Mouse (Mus musculus) CH12.LX (cell line): ENCODE measurements around the gene Camkk2. TPM values are rescaled to one million over a fixed set of nuclear protein-coding genes. Genes with fewer than 3 reads are reported as not detected.

Experiments used
- DNase-seq: peaks from one replicate; pipeline ENCODE4 v3.0.0-alpha.2; 2013; ENCODE audit errors: extremely low read depth
- H3K27ac ChIP-seq: 2 replicates; pipeline ENCODE4 v1.5.1; 2012; ENCODE audit warnings: low read depth, mild to moderate bottlenecking, control low read depth, moderate library complexity; ENCODE audit not compliant: insufficient read depth
- H3K27me3 ChIP-seq: replicated peaks from 2 replicates; pipeline ENCODE3; 2012; ENCODE audit warnings: inconsistent platforms
- H3K36me3 ChIP-seq, 2 experiments: replicated peaks in 1 of 2; 2 replicates each; pipeline versions ENCODE3 to v1.6.1; 2012; ENCODE audit warnings: inconsistent platforms in 1 of 2, low read length in 1 of 2, mild to moderate bottlenecking in 1 of 2, mixed read lengths in 1 of 2, moderate library complexity in 1 of 2; ENCODE audit not compliant: control insufficient read depth in 1 of 2, insufficient read depth in 1 of 2
- H3K4me1 ChIP-seq, 2 experiments: 2 replicates each; pipeline ENCODE4 v1.6.1; 2012; ENCODE audit warnings: inconsistent platforms in 1 of 2, moderate library complexity in 1 of 2; ENCODE audit not compliant: insufficient read depth in 2 of 2, control insufficient read depth in 1 of 2
- H3K4me2 ChIP-seq: 2 replicates; pipeline ENCODE4 v1.6.1; 2012; ENCODE audit warnings: low read depth, mild to moderate bottlenecking, control low read depth; ENCODE audit not compliant: poor library complexity, insufficient read depth, severe bottlenecking
- H3K4me3 ChIP-seq, 3 experiments: fragments of 150-350 bp in 1 of 3; sonication (generic) in 1 of 3; replicated peaks in 1 of 3; 2 replicates each; pipeline versions ENCODE3 to v1.5.1; 2011 to 2012; ENCODE audit warnings: low read depth in 2 of 3, low read length in 2 of 3, mild to moderate bottlenecking in 2 of 3, moderate library complexity in 2 of 3, control low read depth in 1 of 3, improper control_type of control experiment in 1 of 3, inconsistent platforms in 1 of 3, mixed read lengths in 1 of 3; ENCODE audit not compliant: poor library complexity in 1 of 3
- H3K79me2 ChIP-seq: replicated peaks from 2 replicates; pipeline ENCODE4 v1.6.1; 2012; ENCODE audit warnings: mild to moderate bottlenecking, moderate library complexity; ENCODE audit not compliant: control insufficient read depth, poor library complexity, insufficient read depth, severe bottlenecking; ENCODE audit errors: extremely low read depth
- H3K9ac ChIP-seq: 2 replicates; pipeline ENCODE4 v1.6.1; 2012; ENCODE audit warnings: low read depth, mild to moderate bottlenecking, control low read depth, moderate library complexity; ENCODE audit not compliant: insufficient read depth
- H3K9me3 ChIP-seq: replicated peaks from 2 replicates; pipeline ENCODE3; 2012; ENCODE audit warnings: low read length, inconsistent platforms, mixed read lengths
- BHLHE40 ChIP-seq: IDR thresholded peaks from 2 replicates; pipeline ENCODE4 v1.6.1; 2011; ENCODE audit warnings: mild to moderate bottlenecking, low read depth, low read length, improper control_type of control experiment
- CHD1 ChIP-seq: IDR thresholded peaks from 2 replicates; pipeline ENCODE4 v1.6.1; 2012; ENCODE audit warnings: low read depth, low read length, improper control_type of control experiment, inconsistent platforms
- CTCF ChIP-seq, 2 experiments: IDR thresholded peaks in 1 of 2; conservative IDR thresholded peaks in 1 of 2; 2 replicates each; pipeline ENCODE4 v1.5.1; 2011 to 2012; ENCODE audit warnings: low read depth in 2 of 2, low read length in 2 of 2, improper control_type of control experiment in 1 of 2, inconsistent platforms in 1 of 2, mild to moderate bottlenecking in 1 of 2, moderate library complexity in 1 of 2
- ELF1 ChIP-seq: IDR thresholded peaks from 2 replicates; pipeline ENCODE4 v1.6.1; 2014; ENCODE audit warnings: low read depth, mild to moderate bottlenecking, inconsistent platforms, low read length, improper control_type of control experiment
- GABPA ChIP-seq: IDR thresholded peaks from 2 replicates; pipeline ENCODE4 v1.6.1; 2012; ENCODE audit warnings: low read depth, low read length, improper control_type of control experiment, inconsistent platforms; ENCODE audit not compliant: insufficient replicate concordance
- JUN ChIP-seq: IDR thresholded peaks from 2 replicates; pipeline ENCODE4 v1.6.1; 2011; ENCODE audit warnings: low read depth, mild to moderate bottlenecking, low read length, improper control_type of control experiment, moderate library complexity; ENCODE audit not compliant: insufficient read depth
- JUND ChIP-seq: conservative IDR thresholded peaks from 2 replicates; pipeline ENCODE4 v1.6.1; 2011; ENCODE audit warnings: low read depth, low read length, improper control_type of control experiment
- MAX ChIP-seq: IDR thresholded peaks from 2 replicates; pipeline ENCODE4 v1.6.1; 2011; ENCODE audit warnings: low read length, improper control_type of control experiment
- MAZ ChIP-seq: IDR thresholded peaks from 2 replicates; pipeline ENCODE4 v1.6.1; 2012; ENCODE audit warnings: low read depth, mild to moderate bottlenecking, inconsistent platforms, low read length, improper control_type of control experiment, moderate library complexity
- MEF2A ChIP-seq: IDR thresholded peaks from 2 replicates; pipeline ENCODE4 v1.6.1; 2014; ENCODE audit warnings: low read depth, mild to moderate bottlenecking, inconsistent platforms, low read length, improper control_type of control experiment, borderline replicate concordance
- MYC ChIP-seq: IDR thresholded peaks from 2 replicates; pipeline ENCODE4 v1.6.1; 2011; ENCODE audit warnings: low read depth, mild to moderate bottlenecking, improper control_type of control experiment, low read length
- NELFE ChIP-seq: IDR thresholded peaks from 2 replicates; pipeline ENCODE4 v1.6.1; 2011; ENCODE audit warnings: low read depth, low read length, improper control_type of control experiment
- POLR2A ChIP-seq: IDR thresholded peaks from 2 replicates; pipeline ENCODE4 v1.6.1; 2011; ENCODE audit warnings: low read depth, mild to moderate bottlenecking, improper control_type of control experiment, low read length
- RCOR1 ChIP-seq: conservative IDR thresholded peaks from 2 replicates; pipeline ENCODE4 v1.6.1; 2012; ENCODE audit warnings: low read depth, mild to moderate bottlenecking, inconsistent platforms, low read length, improper control_type of control experiment
- SIN3A ChIP-seq: IDR thresholded peaks from 2 replicates; pipeline ENCODE4 v1.6.1; 2012; ENCODE audit warnings: low read length, improper control_type of control experiment, inconsistent platforms
- TCF12 ChIP-seq: IDR thresholded peaks from 2 replicates; pipeline ENCODE4 v1.6.1; 2014; ENCODE audit warnings: low read depth, mild to moderate bottlenecking, inconsistent platforms, low read length, improper control_type of control experiment
- USF1 ChIP-seq: IDR thresholded peaks from 2 replicates; pipeline ENCODE4 v1.6.1; 2014; ENCODE audit warnings: low read depth, mild to moderate bottlenecking, inconsistent platforms, low read length, improper control_type of control experiment
- ZC3H11A ChIP-seq: IDR thresholded peaks from 2 replicates; pipeline ENCODE4 v1.6.1; 2012; ENCODE audit warnings: low read depth, mild to moderate bottlenecking, inconsistent platforms, low read length, improper control_type of control experiment
- ZKSCAN1 ChIP-seq: IDR thresholded peaks from 2 replicates; pipeline ENCODE4 v1.6.1; 2012; ENCODE audit warnings: low read depth, inconsistent platforms, low read length, improper control_type of control experiment, borderline replicate concordance
- dilution Hi-C: fragments of 300-500 bp; cut with MboI; formaldehyde crosslinking; loops from 2 replicates; pipeline ENCODE4 v1.14.3; 2020; ENCODE audit warnings: low sequenced_read_pairs; ENCODE audit not compliant: extremely low pct_unique_long_range_greater_than_20kb, extremely low pct_ligation_motif_present
- in situ Hi-C: fragments of 300-500 bp; cut with MboI; formaldehyde crosslinking; loops from 3 replicates; pipeline ENCODE4 v1.14.3; 2019; ENCODE audit warnings: low sequenced_read_pairs, low pct_ligation_motif_present, low pct_unique_long_range_greater_than_20kb, mixed read lengths
- polyA plus RNA-seq: library from polyadenylated mRNA; unstranded; fragments of >175 nt; gene quantifications from 2 replicates; pipeline ENCODE4 v1.2.1, GENCODE M21; 2012; ENCODE audit warnings: low read depth; ENCODE audit not compliant: insufficient read length
- total RNA-seq, 2 experiments: library from RNA; depleted of rRNA; stranded (reverse); fragments of 300-350 nt in 1 of 2; fragments of >200 nt in 1 of 2; gene quantifications; 2 replicates each; pipeline ENCODE4 v1.2.3; 2012 to 2014

Gene Camkk2
- total and polyA plus RNA-seq, 3 experiments: 8.6 to 12.7 (median 12.3) TPM

GRCm38 (mm10) chr5:122747950-122748349, 31.3 kb downstream of the Camkk2 start:
- Histone ChIP-seq H3K9ac (no peak overlapping the region), H3K4me2 (no peak overlapping the region)
- TF ChIP-seq SIN3A: no peak
- no peak for TF ChIP-seq MEF2A
- TF ChIP-seq MAZ: no peak
- TF ChIP-seq POLR2A: no peak
- no peak for TF ChIP-seq ZC3H11A
- no peak for TF ChIP-seq CHD1
- TF ChIP-seq JUND: no peak
- TF ChIP-seq CTCF (conservative IDR thresholded peaks at IDR 0.05 in 1 of 2, IDR thresholded peaks at IDR 0.05 in 1 of 2; ENCODE audit: low read depth in 2 of 2, low read length in 2 of 2): no peak
- TF ChIP-seq TCF12: no peak
- no peak for TF ChIP-seq MAX
- TF ChIP-seq BHLHE40: no peak
- no peak for TF ChIP-seq USF1
- TF ChIP-seq ELF1: no peak
- TF ChIP-seq JUN: no peak
- TF ChIP-seq RCOR1: no peak
- TF ChIP-seq ZKSCAN1: no peak
- TF ChIP-seq MYC: no peak
- TF ChIP-seq GABPA: no peak
- TF ChIP-seq, all 38 proteins: peak for 0
- Histone ChIP-seq H3K4me1 (peaks cover 2 to 9% of the 10 kb centered on the region in 2 experiments; a peak in 1 of 4 replicates), H3K9me3 (no peaks in the 10 kb centered on the region), H3K27me3 (no peaks in the 10 kb centered on the region), H3K36me3 (peaks cover 14 to 72% of the 10 kb centered on the region in 2 experiments), H3K79me2 (no peaks in the 10 kb centered on the region), H3K4me3 (no peak overlapping the region), H3K27ac (no peak overlapping the region)
- in situ Hi-C loops (no loop called here), dilution Hi-C loops (no loop called here)
- DNase-seq: no peak

DNA sequence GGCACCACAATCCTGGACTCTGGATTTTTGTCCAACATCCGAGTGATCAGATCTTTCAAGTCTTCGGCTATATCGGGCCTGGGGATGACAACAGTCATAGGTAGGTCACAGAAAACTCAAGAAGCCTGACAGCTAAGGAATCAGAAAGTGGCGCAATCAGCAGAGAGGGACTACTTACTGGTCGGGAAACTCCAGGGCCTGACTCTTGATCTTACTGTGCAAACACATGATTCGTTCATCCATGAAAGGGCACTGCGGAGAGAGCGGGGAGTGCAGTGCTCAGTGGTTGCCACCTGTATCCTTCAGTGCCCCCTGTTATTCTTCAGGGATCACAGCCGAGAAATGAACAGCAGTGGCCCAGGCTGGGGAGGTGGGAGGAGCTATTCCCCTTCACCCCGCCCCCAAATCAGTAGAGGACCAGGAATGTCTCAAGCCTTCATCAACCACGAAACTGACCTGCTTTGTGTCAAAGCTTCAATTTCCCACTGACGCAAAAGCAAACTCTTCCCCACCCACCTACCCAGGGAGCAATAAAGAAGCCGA, 35.3 kb downstream of the Camkk2 start:
- in situ Hi-C loops (no loop called here), dilution Hi-C loops (no loop called here)
- Histone ChIP-seq H3K9me3 (no peaks in the 10 kb centered on the region), H3K4me2 (no peak overlapping the region), H3K27ac (no peak overlapping the region), H3K9ac (no peak overlapping the region), H3K79me2 (no peaks in the 10 kb centered on the region), H3K4me1 (peaks cover 2 to 9% of the 10 kb centered on the region in 2 experiments; a peak in 1 of 4 replicates), H3K27me3 (no peaks in the 10 kb centered on the region), H3K36me3 (peaks cover 23 to 82% of the 10 kb centered on the region in 2 experiments), H3K4me3 (no peak overlapping the region)
- DNase-seq: no peak
- TF ChIP-seq BHLHE40 (0 out of 2 replicates have a peak, but pooled peaks have one; percentile 5), NELFE (no peak)
- TF ChIP-seq, all 38 proteins: peak for 1
